Comparison of ENCODE assay signal across 21 mouse cellular contexts in genomic region chr7:46339818-46340217, GRCm38 (mm10). TPM values are rescaled to one million over a fixed set of nuclear protein-coding genes. Genes with fewer than 3 reads are reported as not detected.
DNase-seq lines count a peak whose midpoint lies in the region; ATAC-seq lines count a peak whose summit lies in the region.
"Had no signal": no experiment of that assay in that cellular context is flagged by ENCODE, and none has a peak within 500 bp of the region (broad histone marks: within the 10 kb centered on the region; RNA-seq: fewer than 3 reads in every experiment).

No protein-coding gene starts in this region.

- H3K27ac ChIP-seq in kidney, embryonic 15.5 days = no peak overlapping the region
- no peak overlapping the region for H3K27ac ChIP-seq in embryonic facial prominence, embryonic 10.5 days (replicated peaks)
- H3K27ac ChIP-seq: heart, embryonic 13.5 days; liver, embryonic 15.5 days; neural tube, embryonic 12.5 days had no signal

- H3K9me3 ChIP-seq in kidney, embryonic 15.5 days (replicated peaks) = no peaks in the 10 kb centered on the region
- no peaks in the 10 kb centered on the region for H3K9me3 ChIP-seq in embryonic facial prominence, embryonic 10.5 days
- H3K9me3 ChIP-seq: heart, embryonic 13.5 days; liver, embryonic 15.5 days; megakaryocyte, embryonic 14.5 days; neural tube, embryonic 12.5 days had no signal

- H3K9ac ChIP-seq in kidney, embryonic 15.5 days = no peak overlapping the region
- H3K9ac ChIP-seq: heart, embryonic 13.5 days; liver, embryonic 15.5 days; neural tube, embryonic 12.5 days had no signal

- H3K4me2 ChIP-seq in kidney, embryonic 15.5 days = no peak overlapping the region
- H3K4me2 ChIP-seq: heart, embryonic 13.5 days; liver, embryonic 15.5 days; neural tube, embryonic 12.5 days had no signal

- DNase-seq in kidney, postnatal 4 days = no peak
- peak; percentile 57 for DNase-seq in embryonic facial prominence, embryonic 10.5 days (ENCODE audit: low spot score)
- DNase-seq in gastrocnemius, postnatal 25 days = peak; percentile 65
- DNase-seq in mesoderm, embryonic 11.5 days (ENCODE audit: low read depth, low spot score) = peak; percentile 47
- DNase-seq in left cerebral cortex, adult 11 months (ENCODE audit: low spot score) = no peak
- DNase-seq: cerebellum, adult 9-10 months; heart, postnatal 36 days; kidney, adult 11 months; layer of hippocampus, postnatal 36 days; left cerebral cortex, postnatal 4 days had no signal

- ATAC-seq in kidney, embryonic 15.5 days (replicated peaks; ENCODE audit: low FRiP score) = peak; percentile 79
- no peak for ATAC-seq in activated CD4-positive, CD25-positive, alpha-beta regulatory T cell, adult 4 months
- ATAC-seq: forebrain, embryonic 16.5 days; hindbrain, embryonic 16.5 days; lung, postnatal 0 days had no signal

- WGBS in kidney, embryonic 15.5 days = 26% methylated on average over 3 of the region's 3 CpGs
- 27% methylated on average over 3 of the region's 3 CpGs for WGBS in embryonic facial prominence, embryonic 10.5 days

- no peaks in the 10 kb centered on the region for H3K36me3 ChIP-seq in kidney, embryonic 15.5 days
- no peaks in the 10 kb centered on the region for H3K36me3 ChIP-seq in embryonic facial prominence, embryonic 10.5 days (replicated peaks)
- H3K36me3 ChIP-seq: heart, embryonic 13.5 days; liver, embryonic 15.5 days; neural tube, embryonic 12.5 days had no signal

- H3K27me3 ChIP-seq in kidney, embryonic 15.5 days = peaks cover 54% of the 10 kb centered on the region
- H3K27me3 ChIP-seq in embryonic facial prominence, embryonic 10.5 days (replicated peaks; ENCODE audit: low read depth, poor library complexity, severe bottlenecking) = no peaks in the 10 kb centered on the region
- H3K27me3 ChIP-seq: liver, embryonic 15.5 days; neural tube, embryonic 12.5 days had no signal

- H3K4me3 ChIP-seq in kidney, embryonic 15.5 days (replicated peaks) = no peak overlapping the region
- no peak overlapping the region for H3K4me3 ChIP-seq in embryonic facial prominence, embryonic 10.5 days
- H3K4me3 ChIP-seq: heart, embryonic 13.5 days; liver, embryonic 15.5 days; megakaryocyte, embryonic 14.5 days; neural tube, embryonic 12.5 days had no signal

- H3K4me1 ChIP-seq in kidney, embryonic 15.5 days = peaks cover 8% of the 10 kb centered on the region
- peaks cover 10% of the 10 kb centered on the region for H3K4me1 ChIP-seq in embryonic facial prominence, embryonic 10.5 days
- H3K4me1 ChIP-seq: heart, embryonic 13.5 days; liver, embryonic 15.5 days; megakaryocyte, embryonic 14.5 days; neural tube, embryonic 12.5 days had no signal

RNA-seq across cellular contexts. Expression of gene Myod1, which starts 36.5 kb away (rescaled TPM):
- polyA plus RNA-seq in kidney, embryonic 15.5 days (2015; fragmentation: Nextera tagmentation; extraction: Ambion mirVana) = 2.2 and 3.1 TPM in 2 replicates
- 0.62 and 2.0 TPM in 2 replicates for polyA plus RNA-seq in embryonic facial prominence, embryonic 10.5 days (2016; fragmentation: Nextera tagmentation; extraction: Ambion mirVana)
- total RNA-seq in gastrocnemius, postnatal 25 days (2021) = 10 to 100 TPM; 17.7 to 17.8 TPM
- not detected for polyA plus RNA-seq in activated CD4-positive, CD25-positive, alpha-beta regulatory T cell, adult 4 months (2017; shearing (Covaris generic))
- total RNA-seq: granulocyte monocyte progenitor cell, adult 5-6 weeks; heart, postnatal 36 days; layer of hippocampus, postnatal 36 days; left cerebral cortex, postnatal 4 days had no signal
- polyA plus RNA-seq: lung, postnatal 0 days; small intestine, adult 2 months had no signal

RNA-seq across cellular contexts. Expression of gene Kcnc1, which starts 56.5 kb away (rescaled TPM):
- 0.06 and 0.10 TPM in 2 replicates for polyA plus RNA-seq in kidney, embryonic 15.5 days (2015; fragmentation: Nextera tagmentation; extraction: Ambion mirVana)
- polyA plus RNA-seq in embryonic facial prominence, embryonic 10.5 days (2016; fragmentation: Nextera tagmentation; extraction: Ambion mirVana) = 0.58 and 0.69 TPM in 2 replicates
- total RNA-seq in gastrocnemius, postnatal 25 days (2021) = 10 to 100 TPM; 50.0 to 65.5 TPM
- not detected for polyA plus RNA-seq in activated CD4-positive, CD25-positive, alpha-beta regulatory T cell, adult 4 months (2017; shearing (Covaris generic))
- total RNA-seq: granulocyte monocyte progenitor cell, adult 5-6 weeks had no signal
- polyA plus RNA-seq: liver, embryonic 15.5 days had no signal

Comparison
In these comparisons a context has a peak if more than half of its experiments do, and no peak if none do; other contexts are left out.
1. DNase-seq: peak in embryonic facial prominence, embryonic 10.5 days (single experiment), gastrocnemius, postnatal 25 days (single experiment) and mesoderm, embryonic 11.5 days (single experiment); none in kidney, postnatal 4 days (0 of 2) and left cerebral cortex, adult 11 months (single experiment).